Mouse (Mus musculus): Measurements from ENCODE around the gene Rab31. TPM values are rescaled to one million over a fixed set of nuclear protein-coding genes. Genes with fewer than 3 reads are reported as not detected.

Gene Rab31
- polyA plus RNA-seq, 1 experiment from 2014 or later, result 53.2 TPM

DNA sequence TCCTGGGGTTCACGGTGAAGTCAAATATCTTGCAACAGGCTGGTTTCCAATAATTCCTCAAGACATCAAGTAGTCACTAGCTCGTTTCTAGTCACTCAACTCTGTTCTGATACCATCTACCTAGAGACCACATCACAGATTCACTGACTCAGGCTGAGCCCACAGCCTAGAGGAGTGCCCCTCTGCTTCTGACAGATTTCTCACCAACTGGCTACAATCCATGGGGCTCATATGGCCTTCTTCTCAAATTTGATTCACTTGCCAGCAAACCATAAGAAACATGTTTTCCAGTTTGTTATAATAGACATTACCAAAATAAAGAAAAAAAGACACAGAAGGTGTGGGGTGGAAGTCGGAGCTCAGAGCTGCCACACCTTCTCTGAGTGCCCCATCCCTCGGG lies 31.0 kb downstream of the Rab31 start:
- Histone ChIP-seq H3K36me3 (ENCODE audit: control insufficient read depth, insufficient read depth, low read length) (no peaks in the 10 kb centered on the region), H3K9me3 (ENCODE audit: control insufficient read depth, low read length) (no peaks in the 10 kb centered on the region), H3K27ac (replicated peaks; ENCODE audit: low read depth, low read length) (no peak overlapping the region), H3K27me3 (ENCODE audit: control insufficient read depth, insufficient read depth, low read length) (no peaks in the 10 kb centered on the region), H3K4me3 (ENCODE audit: low read depth, low read length) (no peak overlapping the region), H3K9ac (ENCODE audit: low read length) (no peak overlapping the region), H3K4me1 (ENCODE audit: control insufficient read depth, insufficient read depth, low read length) (peaks cover 2% of the 10 kb centered on the region; the same call in 1 of the 2 replicates), H3K4me2 (ENCODE audit: low read depth, severe bottlenecking) (no peak overlapping the region)
- DNase-seq (ENCODE audit: low spot score) (no peak), ATAC-seq (ENCODE audit: insufficient number of reproducible peaks, low FRiP score, low TSS enrichment, low read depth) (no peak)
- WGBS, result 85% methylated on average over 4 of the region's 4 CpGs

DNA sequence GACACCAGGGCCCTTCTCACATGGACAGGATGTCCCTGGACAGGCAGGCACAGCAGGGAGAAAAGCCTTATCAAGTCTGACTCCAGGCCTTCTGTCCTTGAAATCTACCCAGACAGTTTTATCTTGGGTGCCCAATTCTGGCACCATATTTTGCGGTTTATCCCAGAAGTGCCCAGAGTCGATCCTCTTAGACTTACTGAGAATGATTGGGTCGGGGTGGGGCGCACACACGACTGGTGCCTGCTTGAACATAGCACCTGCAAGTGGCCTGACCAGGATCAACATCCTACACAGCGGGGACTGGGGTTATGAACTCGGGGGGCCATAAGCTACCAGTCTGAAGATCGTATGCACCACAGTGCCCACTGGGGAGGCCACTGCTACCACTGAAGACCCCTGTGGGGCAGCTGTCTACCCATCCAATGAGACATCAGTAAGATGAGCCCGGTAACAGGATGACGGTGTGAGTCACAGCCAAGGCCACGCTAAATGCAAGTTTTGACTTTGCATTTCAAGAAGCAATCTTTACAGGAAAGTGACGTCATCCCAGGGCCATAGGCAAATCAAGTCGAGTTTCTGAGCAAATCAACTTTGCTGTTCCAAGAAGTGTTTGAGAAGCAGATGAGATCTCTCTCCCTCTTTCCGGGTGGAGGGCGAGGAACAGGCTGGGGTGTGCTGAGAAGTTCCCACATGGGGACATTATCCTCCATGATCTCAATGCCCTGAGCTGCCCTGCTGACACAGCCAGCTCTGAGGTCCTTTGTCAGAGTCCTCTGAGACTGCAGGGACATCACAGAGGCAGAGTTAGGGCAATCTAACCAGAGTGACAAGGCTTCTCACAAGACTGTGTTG lies 32.5 kb downstream of the Rab31 start:
- Histone ChIP-seq H3K4me3 (ENCODE audit: low read depth, low read length) (no peak overlapping the region), H3K27ac (replicated peaks; ENCODE audit: low read depth, low read length) (no peak overlapping the region), H3K4me1 (ENCODE audit: control insufficient read depth, insufficient read depth, low read length) (peaks cover 2% of the 10 kb centered on the region; the same call in 1 of the 2 replicates), H3K36me3 (ENCODE audit: control insufficient read depth, insufficient read depth, low read length) (no peaks in the 10 kb centered on the region), H3K27me3 (ENCODE audit: control insufficient read depth, insufficient read depth, low read length) (no peaks in the 10 kb centered on the region), H3K4me2 (ENCODE audit: low read depth, severe bottlenecking) (no peak overlapping the region), H3K9me3 (ENCODE audit: control insufficient read depth, low read length) (no peaks in the 10 kb centered on the region), H3K9ac (ENCODE audit: low read length) (no peak overlapping the region)
- WGBS, result 93% methylated on average over 15 of the region's 15 CpGs
- DNase-seq (ENCODE audit: low spot score) (no peak), ATAC-seq (ENCODE audit: insufficient number of reproducible peaks, low FRiP score, low TSS enrichment, low read depth) (no peak)

DNA sequence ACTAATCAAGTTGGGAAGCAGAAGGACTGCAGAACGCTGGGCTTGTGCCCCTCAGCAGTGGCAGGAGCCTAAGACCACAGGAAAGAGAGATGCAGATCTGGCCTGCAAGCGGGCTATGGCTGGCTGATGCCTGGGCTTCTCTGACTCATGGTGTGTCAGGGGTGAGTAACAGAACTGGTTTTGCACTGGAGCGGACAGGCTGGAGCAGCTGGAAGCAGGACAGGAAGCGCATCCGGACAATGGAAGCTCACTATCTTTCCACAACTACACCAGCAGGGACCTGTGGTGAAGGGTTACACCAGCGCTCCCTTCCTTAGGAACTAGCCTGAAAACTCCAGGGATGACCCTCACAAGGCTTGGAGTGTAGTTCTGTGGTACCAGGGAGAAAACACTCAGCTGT lies 34.9 kb downstream of the Rab31 start:
- Histone ChIP-seq H3K9me3 (ENCODE audit: control insufficient read depth, low read length) (no peaks in the 10 kb centered on the region), H3K9ac (ENCODE audit: low read length) (no peak overlapping the region), H3K4me1 (ENCODE audit: control insufficient read depth, insufficient read depth, low read length) (no peaks in the 10 kb centered on the region), H3K27me3 (ENCODE audit: control insufficient read depth, insufficient read depth, low read length) (no peaks in the 10 kb centered on the region), H3K36me3 (ENCODE audit: control insufficient read depth, insufficient read depth, low read length) (no peaks in the 10 kb centered on the region), H3K4me2 (ENCODE audit: low read depth, severe bottlenecking) (no peak overlapping the region), H3K27ac (replicated peaks; ENCODE audit: low read depth, low read length) (no peak overlapping the region), H3K4me3 (ENCODE audit: low read depth, low read length) (no peak overlapping the region)
- DNase-seq (ENCODE audit: low spot score), result no peak
- no peak for ATAC-seq (ENCODE audit: insufficient number of reproducible peaks, low FRiP score, low TSS enrichment, low read depth)
- WGBS, result 82% methylated on average over 6 of the region's 6 CpGs

DNA sequence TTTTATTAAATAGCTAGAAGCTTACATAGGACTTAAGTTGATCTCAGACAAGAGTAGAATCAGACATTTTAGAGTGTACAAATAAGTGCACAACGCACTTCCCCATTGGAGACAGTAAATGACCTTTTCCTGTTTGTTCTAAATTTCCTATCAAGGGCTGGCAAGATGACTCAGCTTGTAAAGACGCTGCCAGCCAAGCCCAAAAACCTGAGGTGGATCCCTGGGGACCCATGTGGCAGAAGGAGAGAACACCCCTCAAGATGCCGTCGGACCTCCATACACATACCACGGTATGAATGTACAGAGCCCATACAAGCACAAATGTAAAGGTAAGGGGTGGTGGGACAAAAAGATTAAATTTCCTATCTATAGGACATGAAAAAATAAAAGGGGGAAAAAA lies 35.4 kb downstream of the Rab31 start:
- WGBS, result 86% methylated on average over 5 of the region's 5 CpGs
- no peak overlapping the region for H3K27ac ChIP-seq (replicated peaks; ENCODE audit: low read depth, low read length)
- H3K9me3 ChIP-seq (ENCODE audit: control insufficient read depth, low read length), result no peaks in the 10 kb centered on the region
- ATAC-seq (ENCODE audit: insufficient number of reproducible peaks, low FRiP score, low TSS enrichment, low read depth) (no peak), DNase-seq (ENCODE audit: low spot score) (no peak)
- H3K9ac ChIP-seq (ENCODE audit: low read length), result no peak overlapping the region
- no peak overlapping the region for H3K4me3 ChIP-seq (ENCODE audit: low read depth, low read length)
- no peaks in the 10 kb centered on the region for H3K36me3 ChIP-seq (ENCODE audit: control insufficient read depth, insufficient read depth, low read length)
- H3K4me1 ChIP-seq (ENCODE audit: control insufficient read depth, insufficient read depth, low read length), result no peaks in the 10 kb centered on the region
- H3K27me3 ChIP-seq (ENCODE audit: control insufficient read depth, insufficient read depth, low read length), result no peaks in the 10 kb centered on the region
- no peak overlapping the region for H3K4me2 ChIP-seq (ENCODE audit: low read depth, severe bottlenecking)

DNA sequence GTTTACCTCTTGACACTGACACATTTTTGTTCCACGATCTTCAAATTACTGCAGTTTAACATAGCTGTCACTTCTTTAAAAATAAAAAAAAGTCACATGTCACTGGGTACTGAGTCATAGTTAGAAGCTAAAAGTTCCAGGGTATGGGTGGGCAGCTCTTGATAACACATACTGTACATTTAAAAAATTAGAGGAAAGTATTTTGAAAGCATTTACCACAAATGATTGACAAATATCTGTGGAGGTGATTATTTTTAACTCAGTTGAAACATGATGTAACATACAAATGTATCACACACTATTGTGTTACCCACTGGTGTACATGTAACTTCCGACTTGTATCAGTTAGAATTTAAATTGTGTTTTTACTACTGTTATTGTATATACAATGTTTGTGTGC lies 37.5 kb downstream of the Rab31 start:
- Histone ChIP-seq H3K27me3 (ENCODE audit: control insufficient read depth, insufficient read depth, low read length) (no peaks in the 10 kb centered on the region), H3K9me3 (ENCODE audit: control insufficient read depth, low read length) (no peaks in the 10 kb centered on the region), H3K4me1 (ENCODE audit: control insufficient read depth, insufficient read depth, low read length) (no peaks in the 10 kb centered on the region), H3K4me3 (ENCODE audit: low read depth, low read length) (no peak overlapping the region), H3K36me3 (ENCODE audit: control insufficient read depth, insufficient read depth, low read length) (no peaks in the 10 kb centered on the region), H3K4me2 (ENCODE audit: low read depth, severe bottlenecking) (no peak overlapping the region), H3K27ac (replicated peaks; ENCODE audit: low read depth, low read length) (no peak overlapping the region), H3K9ac (ENCODE audit: low read length) (no peak overlapping the region)
- DNase-seq (ENCODE audit: low spot score), result no peak
- no peak for ATAC-seq (ENCODE audit: insufficient number of reproducible peaks, low FRiP score, low TSS enrichment, low read depth)
- whole genome bisulfite sequencing, result 95% methylated on average over 2 of the region's 2 CpGs

DNA sequence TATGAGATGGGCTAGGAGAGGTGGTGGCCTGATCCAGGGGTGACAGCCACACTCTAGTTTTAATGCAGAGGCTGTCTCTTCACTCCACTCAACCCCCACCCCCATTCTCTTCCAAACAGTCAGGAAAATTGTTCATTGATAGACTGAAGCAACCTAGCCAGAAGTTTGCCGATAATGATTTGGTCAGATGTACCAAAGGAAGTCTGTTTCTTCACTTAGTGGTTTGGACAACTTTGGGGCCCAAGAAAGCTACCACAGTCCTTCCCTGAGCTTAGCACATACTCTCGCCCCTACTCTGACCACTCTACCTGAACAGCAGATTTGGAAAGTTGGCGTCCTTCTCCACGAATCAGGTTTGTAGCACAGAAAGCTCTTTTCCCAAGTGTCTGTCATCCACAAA lies 39.9 kb downstream of the Rab31 start:
- DNase-seq (ENCODE audit: low spot score), result no peak
- no peaks in the 10 kb centered on the region for H3K27me3 ChIP-seq (ENCODE audit: control insufficient read depth, insufficient read depth, low read length)
- H3K4me1 ChIP-seq (ENCODE audit: control insufficient read depth, insufficient read depth, low read length), result no peaks in the 10 kb centered on the region
- no peaks in the 10 kb centered on the region for H3K36me3 ChIP-seq (ENCODE audit: control insufficient read depth, insufficient read depth, low read length)
- no peak for ATAC-seq (ENCODE audit: insufficient number of reproducible peaks, low FRiP score, low TSS enrichment, low read depth)
- H3K4me2 ChIP-seq (ENCODE audit: low read depth, severe bottlenecking), result no peak overlapping the region
- H3K27ac ChIP-seq (replicated peaks; ENCODE audit: low read depth, low read length), result no peak overlapping the region
- H3K4me3 ChIP-seq (ENCODE audit: low read depth, low read length), result no peak overlapping the region
- no peaks in the 10 kb centered on the region for H3K9me3 ChIP-seq (ENCODE audit: control insufficient read depth, low read length)
- WGBS, result 91% methylated on average over 4 of the region's 4 CpGs
- no peak overlapping the region for H3K9ac ChIP-seq (ENCODE audit: low read length)

DNA sequence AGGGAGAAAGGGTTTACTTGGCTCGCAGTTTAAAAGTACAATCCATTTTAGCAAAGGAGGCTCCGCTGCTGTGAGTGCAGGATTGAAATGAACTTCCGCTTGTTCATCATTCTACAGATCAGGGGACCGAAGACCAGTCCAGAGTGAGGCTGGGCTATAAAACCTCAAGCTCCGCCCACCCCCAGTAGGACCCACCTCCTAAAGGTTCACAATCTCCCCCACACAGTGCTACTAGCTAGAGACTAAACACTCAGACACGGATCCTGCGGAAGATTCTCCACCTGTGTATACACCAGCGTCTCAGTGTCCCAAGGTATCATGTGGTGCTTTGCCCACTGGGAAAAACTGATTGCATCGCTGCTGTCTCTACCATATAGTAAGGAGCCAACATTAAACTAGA lies 40.8 kb downstream of the Rab31 start:
- no peak overlapping the region for H3K9ac ChIP-seq (ENCODE audit: low read length)
- WGBS, result 89% methylated on average over 9 of the region's 9 CpGs
- H3K27me3 ChIP-seq (ENCODE audit: control insufficient read depth, insufficient read depth, low read length), result no peaks in the 10 kb centered on the region
- no peaks in the 10 kb centered on the region for H3K9me3 ChIP-seq (ENCODE audit: control insufficient read depth, low read length)
- no peak for DNase-seq (ENCODE audit: low spot score)
- no peak overlapping the region for H3K27ac ChIP-seq (replicated peaks; ENCODE audit: low read depth, low read length)
- no peak overlapping the region for H3K4me3 ChIP-seq (ENCODE audit: low read depth, low read length)
- H3K36me3 ChIP-seq (ENCODE audit: control insufficient read depth, insufficient read depth, low read length), result no peaks in the 10 kb centered on the region
- H3K4me2 ChIP-seq (ENCODE audit: low read depth, severe bottlenecking), result no peak overlapping the region
- H3K4me1 ChIP-seq (ENCODE audit: control insufficient read depth, insufficient read depth, low read length), result no peaks in the 10 kb centered on the region
- no peak for ATAC-seq (ENCODE audit: insufficient number of reproducible peaks, low FRiP score, low TSS enrichment, low read depth)

DNA sequence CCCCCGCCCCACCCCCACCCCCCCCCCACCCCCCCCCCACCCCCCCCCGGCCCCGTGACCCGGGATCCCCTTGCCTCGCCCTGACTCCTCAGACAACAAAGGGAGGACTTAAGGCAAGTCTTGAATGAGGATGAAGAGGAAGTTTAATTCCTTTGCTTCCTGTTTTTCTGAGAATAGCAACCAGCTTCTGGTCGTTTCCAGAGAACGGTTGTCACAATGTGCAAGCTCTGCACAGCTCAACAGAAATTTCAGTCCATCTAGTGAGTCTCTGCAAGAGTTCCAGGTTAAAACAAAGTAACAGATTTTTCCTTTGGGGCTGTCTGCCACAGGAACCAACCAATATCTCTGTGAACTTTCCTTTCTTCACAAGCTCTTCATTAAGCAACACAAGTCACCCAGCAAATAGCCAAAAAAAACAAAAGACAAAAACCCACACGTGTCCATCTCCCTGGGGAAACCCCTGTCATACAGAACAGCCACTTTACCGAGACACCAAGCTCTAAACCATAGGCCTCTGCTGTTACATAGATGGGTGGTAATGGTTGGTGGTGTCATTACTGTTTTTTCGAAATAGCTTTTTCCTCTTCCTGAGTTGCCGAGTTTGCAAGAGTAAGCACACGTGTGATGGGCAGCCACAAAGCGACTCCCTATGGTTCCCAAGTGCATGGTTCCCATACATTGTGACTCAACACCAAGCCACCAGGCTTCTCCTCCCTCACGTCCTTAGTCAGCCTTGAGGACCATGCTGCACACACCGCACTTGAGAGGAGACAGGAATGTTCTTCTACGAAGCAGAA lies 42.4 kb downstream of the Rab31 start:
- Histone ChIP-seq H3K4me2 (ENCODE audit: low read depth, severe bottlenecking) (no peak overlapping the region), H3K36me3 (ENCODE audit: control insufficient read depth, insufficient read depth, low read length) (no peaks in the 10 kb centered on the region), H3K4me3 (ENCODE audit: low read depth, low read length) (no peak overlapping the region), H3K27me3 (ENCODE audit: control insufficient read depth, insufficient read depth, low read length) (no peaks in the 10 kb centered on the region), H3K9ac (ENCODE audit: low read length) (no peak overlapping the region), H3K9me3 (ENCODE audit: control insufficient read depth, low read length) (no peaks in the 10 kb centered on the region), H3K27ac (replicated peaks; ENCODE audit: low read depth, low read length) (no peak overlapping the region), H3K4me1 (ENCODE audit: control insufficient read depth, insufficient read depth, low read length) (no peaks in the 10 kb centered on the region)
- ATAC-seq (ENCODE audit: insufficient number of reproducible peaks, low FRiP score, low TSS enrichment, low read depth) (no peak), DNase-seq (ENCODE audit: low spot score) (no peak)
- 79% methylated on average over 16 of the region's 16 CpGs for WGBS
